Mouse (Mus musculus) neutrophil, adult 65 days (primary cell): ENCODE results near the gene Olfr394. TPM values are rescaled to one million over a fixed set of nuclear protein-coding genes. Genes with fewer than 3 reads are reported as not detected.

Source experiments
- total RNA-seq: library from RNA; stranded (reverse); gene quantifications from 2 replicates; pipeline ENCODE4 v1.2.4, GENCODE M21; 2023

Olfr394 gene
- not detected in 2 replicates for total RNA-seq

GRCm38 (mm10) chr11:73890671-73891070, at the start of gene Olfr394:
Gene Olfr394 (minus strand): TSS chr11:73890771.

GRCm38 (mm10) chr11:73936377-73936776, 45.8 kb upstream of the Olfr394 start, which contains the start of gene Olfr23:
Gene Olfr23 (plus strand): TSS chr11:73936677.

GRCm38 (mm10) chr11:73909199-73909598, 18.6 kb upstream of the Olfr394 start, which contains the start of gene Olfr395:
Gene Olfr395 (minus strand): TSS chr11:73909299.

GRCm38 (mm10) chr11:73851354-73851753, 39.2 kb downstream of the Olfr394 start, which contains the start of gene Olfr393:
Gene Olfr393 (minus strand): TSS chr11:73851454.

Other genes with a start within 250 kb of the Olfr394 start
- not detected in 2 replicates for gene Zfp735, start 202.0 kb downstream of the Olfr394 start, total RNA-seq
- gene Olfr389, start 110.1 kb downstream of the Olfr394 start, total RNA-seq: not detected in 2 replicates
- gene Olfr390, start 107.8 kb downstream of the Olfr394 start, total RNA-seq: not detected in 2 replicates
- gene Olfr391-ps, start 87.7 kb downstream of the Olfr394 start, total RNA-seq: not detected in 2 replicates
- not detected in 2 replicates for gene Olfr392, start 73.7 kb downstream of the Olfr394 start, total RNA-seq
- not detected in 2 replicates for gene Olfr393, start 39.3 kb downstream of the Olfr394 start, total RNA-seq
- gene Olfr395, start 18.5 kb upstream of the Olfr394 start, total RNA-seq: not detected in 2 replicates
- gene Olfr23, start 45.9 kb upstream of the Olfr394 start, total RNA-seq: not detected in 2 replicates
- gene Olfr397, start 70.0 kb upstream of the Olfr394 start, total RNA-seq: not detected in 2 replicates
- gene Olfr398, start 99.6 kb upstream of the Olfr394 start, total RNA-seq: not detected in 2 replicates
- not detected in 2 replicates for gene Olfr139, start 165.8 kb upstream of the Olfr394 start, total RNA-seq
- gene Olfr399, start 165.8 kb upstream of the Olfr394 start, total RNA-seq: not detected in 2 replicates
- not detected in 2 replicates for gene Zfp616, start 179.2 kb upstream of the Olfr394 start, total RNA-seq
- not detected in 2 replicates for gene Olfr401, start 222.9 kb upstream of the Olfr394 start, total RNA-seq